Mouse (Mus musculus) embryonic fibroblast, embryonic 13.5 days (primary cell): ENCODE results near the gene Olfr564.

Source experiments
- CTCF ChIP-seq: IDR thresholded peaks from 2 replicates; pipeline ENCODE4 v1.5.1; 2011; ENCODE audit warnings: mild to moderate bottlenecking, control low read depth, low read length, moderate library complexity, borderline replicate concordance; ENCODE audit not compliant: insufficient read depth
- POLR2A ChIP-seq: IDR thresholded peaks from 2 replicates; pipeline ENCODE4 v1.6.1; 2011; ENCODE audit warnings: low read depth, mild to moderate bottlenecking, control low read depth, low read length, moderate library complexity

GRCm38 (mm10) chr7:102770921-102771320 is 32.4 kb upstream of the Olfr564 start, which contains the start of gene Olfr561:
- no peak for TF ChIP-seq CTCF
- TF ChIP-seq POLR2A = no peak
